Mouse (Mus musculus): Measurements from ENCODE around the gene Mc1r. TPM values are rescaled to one million over a fixed set of nuclear protein-coding genes. Genes with fewer than 3 reads are reported as not detected.

Mc1r gene
- polyA plus RNA-seq, 1 experiment from 2014 or later: not detected

DNA sequence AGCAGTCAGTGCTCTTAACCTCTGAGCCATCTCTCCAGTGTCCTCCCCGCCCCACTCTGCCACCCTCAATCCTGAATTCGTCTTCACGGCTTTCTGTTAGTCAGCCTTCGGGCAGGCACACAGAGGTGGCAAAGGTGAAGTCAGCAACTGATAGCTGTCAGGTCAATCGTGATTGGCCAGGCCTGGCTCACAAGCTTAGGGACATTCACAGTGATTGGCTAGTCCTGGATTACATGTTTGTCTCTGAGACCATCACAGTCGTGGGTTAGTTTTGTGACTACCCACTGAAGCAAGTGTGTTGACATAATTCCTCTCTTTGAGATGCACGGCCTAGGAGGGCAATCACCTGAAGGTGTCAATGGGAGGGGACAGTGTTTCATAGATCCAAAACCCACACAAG is 46.4 kb downstream of the Mc1r start:
- Histone ChIP-seq H3K4me3 (no peak overlapping the region), H3K4me2 (no peak overlapping the region), H3K4me1 (replicated peaks) (no peaks in the 10 kb centered on the region), H3K9me3 (replicated peaks) (no peaks in the 10 kb centered on the region), H3K27me3 (replicated peaks) (no peaks in the 10 kb centered on the region), H3K27ac (ENCODE audit: poor library complexity, severe bottlenecking) (no peak overlapping the region), H3K9ac (no peak overlapping the region), H3K36me3 (peaks cover 80% of the 10 kb centered on the region)
- ATAC-seq (ENCODE audit: insufficient number of reproducible peaks, low FRiP score): no peak
- 72% methylated on average over 7 of the region's 7 CpGs for WGBS

DNA sequence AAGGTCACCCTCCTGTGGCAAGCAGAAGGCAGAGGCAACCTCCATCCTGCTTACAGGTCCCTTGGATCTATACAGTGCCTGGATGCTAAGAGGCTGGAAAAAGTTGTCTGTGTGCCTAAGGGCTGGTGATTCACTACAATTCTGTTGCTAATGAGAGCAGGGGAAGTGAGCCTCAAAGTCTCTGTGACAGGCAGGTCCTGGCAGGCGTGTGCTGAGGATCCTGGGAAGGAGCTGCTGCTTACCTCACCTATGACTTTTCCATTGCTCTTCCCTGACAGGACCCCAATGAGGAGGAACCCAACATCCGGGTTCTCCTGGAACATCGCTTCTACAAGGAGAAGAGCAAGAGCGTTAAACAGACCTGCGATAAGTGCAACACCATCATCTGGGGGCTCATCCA is 47.0 kb downstream of the Mc1r start:
- 82% methylated on average over 5 of the region's 5 CpGs for WGBS
- H3K9ac ChIP-seq: no peak overlapping the region
- no peak overlapping the region for H3K4me3 ChIP-seq
- H3K36me3 ChIP-seq: peaks cover 87% of the 10 kb centered on the region
- no peaks in the 10 kb centered on the region for H3K27me3 ChIP-seq (replicated peaks)
- H3K9me3 ChIP-seq (replicated peaks): no peaks in the 10 kb centered on the region
- no peak for ATAC-seq (ENCODE audit: insufficient number of reproducible peaks, low FRiP score)
- no peak overlapping the region for H3K27ac ChIP-seq (ENCODE audit: poor library complexity, severe bottlenecking)
- H3K4me1 ChIP-seq (replicated peaks): no peaks in the 10 kb centered on the region
- H3K4me2 ChIP-seq: no peak overlapping the region

- Histone ChIP-seq H3K36me3 (peaks cover 87% of the 10 kb centered on the region), H3K9ac (no peak overlapping the region), H3K27me3 (replicated peaks) (no peaks in the 10 kb centered on the region), H3K4me3 (no peak overlapping the region), H3K4me1 (replicated peaks) (no peaks in the 10 kb centered on the region), H3K4me2 (no peak overlapping the region), H3K27ac (ENCODE audit: poor library complexity, severe bottlenecking) (no peak overlapping the region), H3K9me3 (replicated peaks) (no peaks in the 10 kb centered on the region)
- ATAC-seq (ENCODE audit: insufficient number of reproducible peaks, low FRiP score): no peak
- WGBS: 91% methylated on average over 6 of the region's 6 CpGs
Measured at GRCm38 (mm10) chr8:123454559-123454958, 47.7 kb downstream of the Mc1r start.

Other genes with a start within 250 kb of the Mc1r start
- 5.4 and 5.8 TPM in 2 replicates for gene Sult5a1, start 248.8 kb upstream of the Mc1r start, polyA plus RNA-seq (2016; fragmentation: Nextera tagmentation; extraction: Ambion mirVana)
- gene Dpep1, start 220.9 kb upstream of the Mc1r start, polyA plus RNA-seq (2016; fragmentation: Nextera tagmentation; extraction: Ambion mirVana): 2.5 and 2.8 TPM in 2 replicates
- 97.9 and 102 TPM in 2 replicates for gene Chmp1a, start 194.3 kb upstream of the Mc1r start, polyA plus RNA-seq (2016; fragmentation: Nextera tagmentation; extraction: Ambion mirVana)
- gene Spata33, start 194.3 kb upstream of the Mc1r start, polyA plus RNA-seq (2016; fragmentation: Nextera tagmentation; extraction: Ambion mirVana): 3.4 and 4.2 TPM in 2 replicates
- 20.3 and 23.6 TPM in 2 replicates for gene Cdk10, start 182.3 kb upstream of the Mc1r start, polyA plus RNA-seq (2016; fragmentation: Nextera tagmentation; extraction: Ambion mirVana)
- 2.3 and 2.5 TPM in 2 replicates for gene Spata2l, start 170.9 kb upstream of the Mc1r start, polyA plus RNA-seq (2016; fragmentation: Nextera tagmentation; extraction: Ambion mirVana)
- gene Zfp276, start 152.9 kb upstream of the Mc1r start, polyA plus RNA-seq (2016; fragmentation: Nextera tagmentation; extraction: Ambion mirVana): 16.0 and 18.2 TPM in 2 replicates
- gene Vps9d1, start 152.8 kb upstream of the Mc1r start, polyA plus RNA-seq (2016; fragmentation: Nextera tagmentation; extraction: Ambion mirVana): 19.5 and 20.0 TPM in 2 replicates
- 23.0 and 23.6 TPM in 2 replicates for gene Fanca, start 88.5 kb upstream of the Mc1r start, polyA plus RNA-seq (2016; fragmentation: Nextera tagmentation; extraction: Ambion mirVana)
- gene Spire2, start 74.4 kb upstream of the Mc1r start, polyA plus RNA-seq (2016; fragmentation: Nextera tagmentation; extraction: Ambion mirVana): 2.8 and 3.4 TPM in 2 replicates
- 172 TPM in 2 replicates for gene Tcf25, start 33.4 kb upstream of the Mc1r start, polyA plus RNA-seq (2016; fragmentation: Nextera tagmentation; extraction: Ambion mirVana)
- 7.6 and 9.1 TPM in 2 replicates for gene Tubb3, start 4.3 kb downstream of the Mc1r start, polyA plus RNA-seq (2016; fragmentation: Nextera tagmentation; extraction: Ambion mirVana)
- 34.7 and 36.0 TPM in 2 replicates for gene Def8, start 16.4 kb downstream of the Mc1r start, polyA plus RNA-seq (2016; fragmentation: Nextera tagmentation; extraction: Ambion mirVana)
- gene Afg3l1, start 70.8 kb downstream of the Mc1r start, polyA plus RNA-seq (2016; fragmentation: Nextera tagmentation; extraction: Ambion mirVana): 56.4 and 61.8 TPM in 2 replicates
- gene Dbndd1, start 108.4 kb downstream of the Mc1r start, polyA plus RNA-seq (2016; fragmentation: Nextera tagmentation; extraction: Ambion mirVana): 1.5 and 1.7 TPM in 2 replicates
- 14.4 and 15.8 TPM in 2 replicates for gene Gas8, start 111.7 kb downstream of the Mc1r start, polyA plus RNA-seq (2016; fragmentation: Nextera tagmentation; extraction: Ambion mirVana)
- gene Rhou, start 246.8 kb downstream of the Mc1r start, polyA plus RNA-seq (2016; fragmentation: Nextera tagmentation; extraction: Ambion mirVana): 10.7 and 13.4 TPM in 2 replicates

All from heart, embryonic 12.5 days (tissue).